Mouse (Mus musculus): Measurements from ENCODE around the gene Mef2b.

DNA sequence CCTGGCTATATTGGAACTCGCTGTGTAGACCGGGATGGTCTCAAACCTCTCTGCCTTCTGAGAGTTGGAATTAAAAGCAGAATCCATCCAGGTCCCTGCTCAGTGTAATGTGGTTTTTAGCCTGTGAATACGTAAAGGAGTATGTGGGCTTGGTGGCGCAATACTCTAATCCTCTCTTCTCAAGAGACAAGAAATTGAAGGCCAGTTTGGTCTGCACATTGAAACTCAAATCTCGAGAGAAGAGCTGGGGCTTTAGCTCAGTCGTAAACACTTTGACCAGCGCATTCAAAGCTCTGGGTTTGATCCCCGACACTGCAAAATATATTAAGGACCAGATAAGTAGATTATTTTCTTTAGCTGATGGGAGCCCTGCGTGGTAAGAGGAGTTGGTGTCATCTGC is 470 bp downstream of the Mef2b start:
- TF ChIP-seq CTCF (conservative IDR thresholded peaks at IDR 0.05; ENCODE audit: low read length) (no peak), NANOG (IDR thresholded peaks at IDR 0.05; ENCODE audit: borderline replicate concordance, low read length) (no peak)

Measured in E14TG2a.4 (cell line).